Mouse (Mus musculus) inflammation-experienced regulatory T-cells (primary cell): ENCODE results near the gene Svs3b. TPM values are rescaled to one million over a fixed set of nuclear protein-coding genes. Genes with fewer than 3 reads are reported as not detected.

ENCODE experiments used
- polyA plus RNA-seq, 2 experiments: library from polyadenylated mRNA; unstranded; fragments of 100-300 nt; shearing (Covaris generic); gene quantifications; one replicate each; pipeline ENCODE4 v1.2.1; 2017

Svs3b gene
- polyA plus RNA-seq = 1 to 10 TPM in 1 of 2 experiments, not detected in 1; 1.1 TPM

GRCm38 (mm10) chr2:164256540-164256939, at the start of gene Svs3b:
TSS of gene Svs3b (minus strand) at chr2:164256640.

DNA sequence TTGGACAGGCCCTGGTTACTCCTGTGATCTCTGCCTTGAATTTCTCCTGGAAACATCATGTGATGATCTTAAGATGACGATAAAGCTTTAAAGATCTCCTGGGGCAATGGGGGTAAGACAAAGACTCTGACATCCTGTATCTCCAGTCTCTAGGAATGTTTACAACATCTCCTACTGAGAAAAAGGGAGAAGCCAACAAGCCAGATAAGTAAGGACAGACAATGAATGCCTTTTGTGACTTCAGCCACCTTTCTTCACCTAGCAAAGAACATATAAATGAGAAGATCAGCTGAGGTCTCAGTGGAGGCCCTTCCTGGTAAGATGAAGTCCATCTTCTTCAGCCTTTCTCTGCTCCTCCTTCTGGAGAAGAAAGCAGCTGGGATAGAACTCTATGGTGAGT, 32.5 kb upstream of the Svs3b start, which contains the start of gene Svs3a:
Gene Svs3a (plus strand): TSS at position 301 of the 400 bp plus-strand sequence.

DNA sequence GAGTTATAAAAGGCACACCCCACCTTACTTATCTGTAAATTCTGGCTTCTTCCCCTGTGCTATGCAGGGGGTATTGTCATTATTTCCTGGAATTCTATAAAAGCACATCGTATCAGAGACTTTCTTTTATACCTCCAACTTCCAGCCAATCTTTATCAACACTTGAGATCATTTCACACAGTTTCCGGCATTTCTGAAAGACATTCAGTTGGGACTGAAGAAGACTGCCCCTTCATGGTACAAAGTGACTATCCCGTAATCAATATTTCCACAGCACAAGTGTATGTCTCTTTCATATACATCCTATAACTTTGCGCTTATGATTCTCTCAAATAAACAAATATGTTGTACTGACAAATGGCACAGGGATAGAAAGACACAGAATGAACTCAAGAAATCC, 21.9 kb upstream of the Svs3b start, which contains the start of gene Svs4:
Gene Svs4 (minus strand): TSS at position 101 of the 400 bp plus-strand sequence.

DNA sequence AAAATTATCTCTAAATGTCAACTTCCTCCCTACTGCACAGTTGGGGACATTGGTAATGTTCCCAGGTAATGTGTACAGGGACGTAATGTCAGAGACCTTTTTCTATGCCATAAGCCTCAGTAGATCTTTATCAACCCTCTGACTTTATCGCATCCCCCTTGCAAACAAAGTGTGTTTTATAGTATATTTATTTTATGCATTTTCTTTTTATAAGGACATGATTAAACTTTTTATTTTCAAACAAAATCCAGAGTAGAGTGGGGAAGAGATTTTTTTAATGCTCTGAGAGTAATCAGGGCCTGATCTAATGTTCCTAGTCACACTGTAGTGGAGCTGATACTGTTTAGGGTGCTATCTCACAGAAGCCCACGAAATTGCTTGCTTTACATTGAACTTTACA, 18.1 kb downstream of the Svs3b start, which contains the start of gene Svs2:
Gene Svs2 (minus strand): TSS at position 101 of the 400 bp plus-strand sequence.

DNA sequence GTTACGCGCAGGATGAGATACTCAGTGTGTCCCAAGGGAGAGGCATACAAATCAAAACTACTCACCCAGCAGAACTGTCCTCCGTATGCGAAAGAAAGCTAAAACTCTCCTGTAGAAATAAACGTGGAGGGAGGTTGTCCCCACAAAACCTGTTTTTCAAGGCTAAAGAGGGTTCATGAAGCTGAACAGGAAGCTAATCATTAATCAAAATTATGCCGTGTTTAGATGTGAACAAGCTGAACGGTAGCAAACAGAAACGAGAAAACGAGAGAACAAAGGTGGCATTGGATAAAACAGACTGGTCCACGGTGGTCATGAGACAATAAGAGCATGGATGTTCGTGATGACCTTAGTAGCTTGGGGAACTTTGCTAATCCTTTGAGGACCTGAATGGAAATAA, 34.9 kb downstream of the Svs3b start, which contains the start of gene Wfdc15b:
Gene Wfdc15b (minus strand): TSS at position 139 of the 400 bp plus-strand sequence.

Other genes starting within 250 kb of the Svs3b start
- 1 to 10 TPM; 1.4 to 2.8 TPM for gene Pabpc1l, start 231.2 kb downstream of the Svs3b start, polyA plus RNA-seq
- gene Stk4, start 186.3 kb downstream of the Svs3b start, polyA plus RNA-seq = 100 to 1,000 TPM; 188 to 243 TPM
- gene Tomm34, start 185.5 kb downstream of the Svs3b start, polyA plus RNA-seq = 100 to 1,000 TPM; 137 to 154 TPM
- gene Kcns1, start 85.5 kb downstream of the Svs3b start, polyA plus RNA-seq = 1 to 10 TPM in 1 of 2 experiments, under 1 TPM in 1; 0.31 to 1.5 TPM
- gene Wfdc5, start 73.9 kb downstream of the Svs3b start, polyA plus RNA-seq = 1 to 10 TPM in 1 of 2 experiments, not detected in 1; 1.8 TPM
- 100 to 1,000 TPM in 1 of 2 experiments, 1 to 10 TPM in 1; 1.4 to 102 TPM for gene Wfdc12, start 66.0 kb downstream of the Svs3b start, polyA plus RNA-seq
- not detected for gene Wfdc15a, start 56.5 kb downstream of the Svs3b start, polyA plus RNA-seq
- gene Wfdc15b, start 35.0 kb downstream of the Svs3b start, polyA plus RNA-seq = not detected
- not detected for gene Svs2, start 18.2 kb downstream of the Svs3b start, polyA plus RNA-seq
- gene Svs4, start 21.8 kb upstream of the Svs3b start, polyA plus RNA-seq = not detected
- not detected for gene Svs3a, start 32.6 kb upstream of the Svs3b start, polyA plus RNA-seq
- gene Svs6, start 60.1 kb upstream of the Svs3b start, polyA plus RNA-seq = not detected
- under 1 TPM in 1 of 2 experiments, not detected in 1; 0.56 TPM for gene Svs5, start 76.1 kb upstream of the Svs3b start, polyA plus RNA-seq
- 10 to 100 TPM in 1 of 2 experiments, 1 to 10 TPM in 1; 1.5 to 18.8 TPM for gene Slpi, start 132.5 kb upstream of the Svs3b start, polyA plus RNA-seq
- gene Rbpjl, start 146.5 kb upstream of the Svs3b start, polyA plus RNA-seq = under 1 TPM in 1 of 2 experiments, not detected in 1; 0.66 TPM
- under 1 TPM; 0.11 to 0.73 TPM for gene Matn4, start 148.5 kb upstream of the Svs3b start, polyA plus RNA-seq
- gene Sdc4, start 187.2 kb upstream of the Svs3b start, polyA plus RNA-seq = 10 to 100 TPM in 1 of 2 experiments, 1 to 10 TPM in 1; 2.2 to 24.3 TPM
- 10 to 100 TPM; 81.2 to 96.0 TPM for gene Sys1, start 200.3 kb upstream of the Svs3b start, polyA plus RNA-seq
- gene Gm20458, start 204.3 kb upstream of the Svs3b start, polyA plus RNA-seq = 10 to 100 TPM; 19.7 to 21.3 TPM
- under 1 TPM; 0.41 to 0.62 TPM for gene Trp53tg5, start 217.1 kb upstream of the Svs3b start, polyA plus RNA-seq
- gene Dbndd2, start 229.5 kb upstream of the Svs3b start, polyA plus RNA-seq = 1 to 10 TPM; 6.3 to 6.8 TPM
- 10 to 100 TPM; 27.1 to 28.8 TPM for gene Pigt, start 240.9 kb upstream of the Svs3b start, polyA plus RNA-seq